Mouse (Mus musculus) heart, embryonic 13.5 days (tissue): ENCODE measurements around the gene Ano3. TPM values are rescaled to one million over a fixed set of nuclear protein-coding genes. Genes with fewer than 3 reads are reported as not detected.

Experiments used
- ATAC-seq: fragments of 200-750 bp; cut with Nextera tagmentation; 2 replicates; pipeline ENCODE4 v1.8.0; 2017; ENCODE audit warnings: moderate TSS enrichment; ENCODE audit not compliant: insufficient number of reproducible peaks, low FRiP score, low TSS enrichment; ENCODE audit errors: extremely low read depth
- H3K27ac ChIP-seq: fragments of 300-500 bp; sonication (generic); replicated peaks from 2 replicates; pipeline ENCODE4 v1.5.1; 2015; ENCODE audit warnings: moderate library complexity, mild to moderate bottlenecking, inconsistent platforms
- H3K27me3 ChIP-seq: fragments of 300-500 bp; sonication (generic); replicated peaks from 2 replicates; pipeline ENCODE4 v1.6.1; 2015; ENCODE audit warnings: mild to moderate bottlenecking, inconsistent platforms
- H3K36me3 ChIP-seq: fragments of 300-500 bp; sonication (generic); 2 replicates; pipeline ENCODE4 v1.6.1; 2015; ENCODE audit warnings: mild to moderate bottlenecking, inconsistent platforms
- H3K4me1 ChIP-seq: fragments of 300-500 bp; sonication (generic); 2 replicates; pipeline ENCODE4 v1.6.1; 2015; ENCODE audit warnings: inconsistent platforms
- H3K4me2 ChIP-seq: fragments of 300-500 bp; sonication (generic); 2 replicates; pipeline ENCODE4 v1.6.1; 2015; ENCODE audit warnings: inconsistent platforms, mild to moderate bottlenecking, moderate library complexity
- H3K4me3 ChIP-seq: fragments of 300-500 bp; sonication (generic); 2 replicates; pipeline ENCODE4 v1.5.1; 2015; ENCODE audit warnings: moderate library complexity, mild to moderate bottlenecking, inconsistent platforms
- H3K9ac ChIP-seq: fragments of 300-500 bp; sonication (generic); 2 replicates; pipeline ENCODE4 v1.6.1; 2015; ENCODE audit warnings: inconsistent platforms, mild to moderate bottlenecking, moderate library complexity
- H3K9me3 ChIP-seq: fragments of 300-500 bp; sonication (generic); 2 replicates; pipeline ENCODE4 v1.6.1; 2016; ENCODE audit warnings: inconsistent platforms
- WGBS: fragments of 180-500 bp; shearing (Covaris S2); methylation state at CpG from one replicate; pipeline ENCODE4 v1.1.7; 2015; ENCODE audit warnings: mixed read lengths; 5-methylcytosine and 5-hydroxymethylcytosine counted together
- polyA plus RNA-seq: library from polyadenylated mRNA; unstranded; fragments of >200 nt; fragmentation: Nextera tagmentation; extraction: Ambion mirVana; gene quantifications from 2 replicates; pipeline ENCODE4 v1.2.1, GENCODE M21; 2015

Gene Ano3
- polyA plus RNA-seq, 1 experiment from 2014 or later = 0.23 TPM

DNA sequence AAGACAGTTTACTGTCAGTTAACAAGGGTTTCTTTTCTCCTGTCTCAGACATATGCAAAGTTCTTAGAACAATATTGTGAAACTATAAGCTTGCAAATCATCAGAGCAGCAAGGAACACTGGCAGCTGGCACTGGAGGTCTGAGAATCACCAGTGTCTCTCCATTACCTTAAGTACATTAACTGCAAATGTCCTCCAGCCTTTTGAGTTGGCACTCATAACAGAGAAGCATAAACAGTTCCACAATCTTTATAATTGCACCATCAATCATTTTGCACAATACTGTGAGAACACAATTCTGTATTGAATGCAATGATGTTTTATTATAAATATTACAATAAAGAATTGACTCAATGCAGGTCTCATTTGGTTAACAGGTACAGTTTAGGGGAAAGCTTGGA is 15.0 kb downstream of the Ano3 start:
- no peak overlapping the region for H3K9ac ChIP-seq
- no peaks in the 10 kb centered on the region for H3K9me3 ChIP-seq
- no peak overlapping the region for H3K27ac ChIP-seq
- H3K4me3 ChIP-seq = no peak overlapping the region
- no peaks in the 10 kb centered on the region for H3K36me3 ChIP-seq
- no peaks in the 10 kb centered on the region for H3K27me3 ChIP-seq
- no peak for ATAC-seq
- H3K4me1 ChIP-seq = no peaks in the 10 kb centered on the region
- H3K4me2 ChIP-seq = no peak overlapping the region

GRCm38 (mm10) chr2:110929126-110929525 is 21.6 kb downstream of the Ano3 start:
- no peaks in the 10 kb centered on the region for H3K9me3 ChIP-seq
- H3K4me2 ChIP-seq = no peak overlapping the region
- ATAC-seq = no peak
- no peak overlapping the region for H3K9ac ChIP-seq
- H3K4me3 ChIP-seq = no peak overlapping the region
- no peaks in the 10 kb centered on the region for H3K4me1 ChIP-seq
- H3K36me3 ChIP-seq = no peaks in the 10 kb centered on the region
- H3K27ac ChIP-seq = no peak overlapping the region
- no peaks in the 10 kb centered on the region for H3K27me3 ChIP-seq

GRCm38 (mm10) chr2:110909506-110909905 is 41.2 kb downstream of the Ano3 start:
- H3K27me3 ChIP-seq = no peaks in the 10 kb centered on the region
- H3K9ac ChIP-seq = no peak overlapping the region
- H3K4me3 ChIP-seq = no peak overlapping the region
- peaks cover 4% of the 10 kb centered on the region; the same call in 1 of the 2 replicates for H3K4me1 ChIP-seq
- no peak overlapping the region for H3K4me2 ChIP-seq
- H3K36me3 ChIP-seq = no peaks in the 10 kb centered on the region
- ATAC-seq = no peak
- no peaks in the 10 kb centered on the region for H3K9me3 ChIP-seq
- no peak overlapping the region for H3K27ac ChIP-seq
- WGBS = 39% methylated on average over 2 of the region's 2 CpGs

DNA sequence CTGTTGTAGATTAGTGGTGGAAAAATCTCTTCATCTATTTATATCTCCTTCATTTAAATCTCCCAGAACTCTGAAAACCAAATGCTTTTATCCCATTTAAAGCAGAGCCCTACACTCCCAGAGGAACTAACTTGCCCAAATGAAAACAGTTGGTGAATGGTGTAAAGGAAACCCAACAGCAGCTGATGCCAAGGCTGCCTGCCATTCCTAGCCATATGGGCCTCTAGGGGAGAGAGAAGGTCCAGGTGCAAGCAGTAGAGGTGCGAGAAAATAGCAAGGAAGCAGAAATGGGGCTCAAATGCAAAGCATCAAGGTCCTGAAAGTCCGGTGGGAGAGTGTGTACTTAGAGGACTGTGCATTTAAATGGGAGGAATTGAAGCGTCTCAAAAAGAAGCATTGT is 44.2 kb downstream of the Ano3 start:
- H3K27ac ChIP-seq = no peak overlapping the region
- 66% methylated on average over 3 of the region's 3 CpGs for WGBS
- no peak overlapping the region for H3K4me2 ChIP-seq
- no peaks in the 10 kb centered on the region for H3K27me3 ChIP-seq
- no peak overlapping the region for H3K9ac ChIP-seq
- H3K9me3 ChIP-seq = no peaks in the 10 kb centered on the region
- no peak for ATAC-seq
- no peaks in the 10 kb centered on the region for H3K36me3 ChIP-seq
- H3K4me3 ChIP-seq = no peak overlapping the region
- H3K4me1 ChIP-seq = peaks cover 4% of the 10 kb centered on the region; the same call in 1 of the 2 replicates

- H3K4me2 ChIP-seq = no peak overlapping the region
- H3K4me1 ChIP-seq = no peaks in the 10 kb centered on the region
- H3K36me3 ChIP-seq = no peaks in the 10 kb centered on the region
- H3K9ac ChIP-seq = no peak overlapping the region
- ATAC-seq = no peak
- no peak overlapping the region for H3K4me3 ChIP-seq
- no peaks in the 10 kb centered on the region for H3K27me3 ChIP-seq
- WGBS = 90% methylated on average over 2 of the region's 2 CpGs
- H3K9me3 ChIP-seq = no peaks in the 10 kb centered on the region
- no peak overlapping the region for H3K27ac ChIP-seq
Measured at GRCm38 (mm10) chr2:110896477-110897270, 54.0 kb downstream of the Ano3 start.

- Histone ChIP-seq H3K9ac (no peak overlapping the region), H3K4me2 (no peak overlapping the region), H3K4me1 (no peaks in the 10 kb centered on the region), H3K36me3 (no peaks in the 10 kb centered on the region), H3K27ac (no peak overlapping the region), H3K9me3 (no peaks in the 10 kb centered on the region), H3K4me3 (no peak overlapping the region), H3K27me3 (no peaks in the 10 kb centered on the region)
- no peak for ATAC-seq
- 58% methylated on average over 4 of the region's 4 CpGs for WGBS
Measured at GRCm38 (mm10) chr2:110871650-110872049, 79.1 kb downstream of the Ano3 start.

DNA sequence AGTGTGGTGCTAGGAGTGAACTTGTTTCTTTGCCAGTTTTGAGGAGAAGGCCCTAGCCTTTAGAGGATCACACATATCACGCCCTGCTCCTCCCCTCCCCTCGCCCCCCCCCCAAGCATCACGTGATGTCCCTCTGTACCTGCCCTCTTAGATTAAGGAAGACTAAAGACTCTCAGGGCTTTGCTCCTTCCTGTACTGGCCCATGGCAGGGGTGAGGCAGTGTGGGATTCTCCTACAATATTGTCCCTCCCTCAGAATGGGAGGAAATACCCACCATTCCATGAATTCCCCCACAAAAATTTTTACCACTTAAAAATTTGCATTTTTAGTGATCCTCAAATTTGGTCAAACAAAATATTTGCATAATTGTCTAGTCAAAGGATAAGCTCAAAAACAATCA is 85.1 kb downstream of the Ano3 start:
- no peak overlapping the region for H3K9ac ChIP-seq
- no peaks in the 10 kb centered on the region for H3K36me3 ChIP-seq
- H3K27ac ChIP-seq = no peak overlapping the region
- H3K4me3 ChIP-seq = no peak overlapping the region
- ATAC-seq = no peak
- no peak overlapping the region for H3K4me2 ChIP-seq
- H3K27me3 ChIP-seq = no peaks in the 10 kb centered on the region
- H3K4me1 ChIP-seq = no peaks in the 10 kb centered on the region
- no peaks in the 10 kb centered on the region for H3K9me3 ChIP-seq
- 49% methylated on average over 2 of the region's 3 CpGs for WGBS

DNA sequence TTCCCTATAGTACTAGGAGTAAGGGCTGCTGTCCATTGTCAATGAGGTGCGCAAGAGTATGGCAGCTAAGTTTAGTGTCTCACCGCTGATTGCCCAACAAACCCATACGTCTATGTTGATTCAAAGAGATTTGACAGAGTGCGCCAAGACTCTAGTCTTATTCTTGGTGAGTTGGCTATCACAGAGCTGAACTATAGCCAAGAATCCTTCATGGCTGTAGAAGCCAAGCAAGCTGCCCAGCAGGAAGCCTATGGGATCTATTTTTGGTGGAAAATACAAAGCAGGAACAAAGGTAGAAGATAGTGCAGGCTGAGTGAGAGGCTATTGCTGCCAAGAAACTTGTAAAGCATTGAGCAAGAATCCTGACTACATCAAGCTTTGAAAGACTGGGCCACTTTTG is 87.3 kb downstream of the Ano3 start:
- Histone ChIP-seq H3K4me2 (no peak overlapping the region), H3K9ac (no peak overlapping the region), H3K27ac (no peak overlapping the region), H3K4me1 (no peaks in the 10 kb centered on the region), H3K36me3 (no peaks in the 10 kb centered on the region), H3K27me3 (no peaks in the 10 kb centered on the region), H3K4me3 (no peak overlapping the region), H3K9me3 (no peaks in the 10 kb centered on the region)
- 76% methylated on average over 4 of the region's 4 CpGs for WGBS
- no peak for ATAC-seq

DNA sequence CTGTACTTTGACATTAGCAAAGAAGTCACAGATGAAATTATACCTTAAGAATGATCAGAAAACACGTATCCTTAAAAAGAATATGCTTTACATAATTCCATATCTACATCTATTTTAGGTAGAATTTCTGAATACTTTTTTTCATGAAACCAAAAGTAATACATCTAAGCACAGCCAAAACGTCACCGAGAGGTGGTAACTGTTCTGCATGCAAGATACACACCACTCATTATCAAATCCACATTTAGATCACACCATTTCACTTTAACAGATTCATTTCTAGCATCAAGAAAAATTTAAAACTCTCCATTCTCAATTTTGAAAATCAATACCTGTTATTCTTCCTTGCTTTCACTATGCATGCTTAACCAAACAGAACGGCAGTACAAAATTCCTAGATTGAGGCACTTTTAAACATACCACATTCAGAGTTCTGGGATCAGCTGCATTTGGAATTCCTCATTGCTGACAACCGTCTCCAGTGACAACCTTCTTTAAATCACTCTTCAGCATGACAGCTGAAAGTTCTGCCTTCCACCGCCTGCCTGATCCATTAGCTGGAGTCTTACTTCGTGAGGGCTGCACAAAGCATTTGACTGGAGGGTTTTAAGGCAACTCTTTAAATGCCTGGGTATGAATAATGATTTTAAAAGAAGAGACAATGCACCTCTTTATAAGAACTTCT is 111.0 kb downstream of the Ano3 start:
- H3K9me3 ChIP-seq = no peaks in the 10 kb centered on the region
- WGBS = 37% methylated on average over 7 of the region's 7 CpGs
- H3K36me3 ChIP-seq = no peaks in the 10 kb centered on the region
- no peaks in the 10 kb centered on the region for H3K27me3 ChIP-seq
- no peak overlapping the region for H3K9ac ChIP-seq
- no peak overlapping the region for H3K4me3 ChIP-seq
- peaks cover 5% of the 10 kb centered on the region; the same call in 1 of the 2 replicates for H3K4me1 ChIP-seq
- no peak for ATAC-seq
- H3K27ac ChIP-seq = no peak overlapping the region
- 0 out of 2 replicates have a peak overlapping the region, but pooled peaks have one; percentile 6 for H3K4me2 ChIP-seq

DNA sequence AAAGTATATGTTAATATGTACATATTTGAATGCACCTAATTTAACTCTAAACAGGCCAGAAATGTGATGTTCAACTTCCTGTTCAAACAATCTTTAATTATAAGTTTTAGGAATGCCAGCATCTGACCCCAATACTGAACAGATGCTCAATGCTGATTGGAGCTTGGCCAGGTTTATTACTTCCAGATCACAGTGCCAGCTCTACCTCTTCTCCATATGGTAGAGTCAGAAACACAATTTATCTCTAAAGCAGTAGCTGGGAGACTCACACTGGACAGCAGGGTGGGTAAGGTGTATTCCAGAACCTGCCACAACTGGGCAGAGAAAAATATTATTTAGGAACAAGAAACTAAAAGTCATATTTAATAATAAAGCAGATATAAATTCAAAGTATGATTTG is 134.5 kb downstream of the Ano3 start:
- Histone ChIP-seq H3K27ac (no peak overlapping the region), H3K4me2 (no peak overlapping the region), H3K4me1 (no peaks in the 10 kb centered on the region), H3K4me3 (no peak overlapping the region), H3K36me3 (no peaks in the 10 kb centered on the region), H3K9me3 (no peaks in the 10 kb centered on the region), H3K27me3 (no peaks in the 10 kb centered on the region), H3K9ac (no peak overlapping the region)
- ATAC-seq = no peak

DNA sequence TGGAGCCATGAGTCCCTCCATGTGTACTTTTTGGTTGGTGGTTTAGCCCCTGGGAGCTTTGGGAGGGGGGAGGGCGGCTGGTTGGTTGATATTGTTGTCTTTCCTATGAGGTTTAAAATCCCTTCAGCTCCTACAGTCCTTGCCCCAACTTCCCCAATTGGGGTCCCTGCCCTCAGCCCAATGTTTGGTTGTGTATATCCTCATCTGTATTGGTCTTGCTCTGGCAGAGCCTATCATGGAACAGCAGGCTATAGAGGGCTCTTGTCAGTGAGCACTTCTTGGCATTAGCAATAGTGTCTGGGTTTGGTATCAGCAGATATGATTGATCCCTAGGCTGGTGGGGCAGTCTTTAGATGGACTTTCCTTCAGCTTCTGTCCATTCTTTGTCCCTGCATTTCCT is 135.8 kb downstream of the Ano3 start:
- Histone ChIP-seq H3K4me1 (no peaks in the 10 kb centered on the region), H3K27ac (no peak overlapping the region), H3K9me3 (no peaks in the 10 kb centered on the region), H3K9ac (no peak overlapping the region), H3K4me2 (no peak overlapping the region), H3K4me3 (no peak overlapping the region), H3K36me3 (no peaks in the 10 kb centered on the region), H3K27me3 (no peaks in the 10 kb centered on the region)
- WGBS = 64% methylated on average over 1 of the region's 1 CpGs
- ATAC-seq = no peak
